Mouse (Mus musculus): ENCODE measurements around the gene 4933402N03Rik. TPM values are rescaled to one million over a fixed set of nuclear protein-coding genes. Genes with fewer than 3 reads are reported as not detected.

The 4933402N03Rik gene
- polyA plus RNA-seq, 1 experiment from 2014 or later = not detected

- DNase-seq (ENCODE audit: low spot score) = no peak
- no peak overlapping the region for H3K4me3 ChIP-seq
- H3K27ac ChIP-seq (replicated peaks) = no peak overlapping the region
- no peaks in the 10 kb centered on the region for H3K36me3 ChIP-seq (replicated peaks)
- 0 out of 2 replicates have a peak, but pooled peaks cover 4% of the 10 kb centered on the region for H3K9me3 ChIP-seq
- no peaks in the 10 kb centered on the region for H3K27me3 ChIP-seq (replicated peaks; ENCODE audit: low read depth, poor library complexity, severe bottlenecking)
- H3K4me1 ChIP-seq = no peaks in the 10 kb centered on the region
- WGBS = 88% methylated on average over 2 of the region's 2 CpGs
Observed at GRCm38 (mm10) chr7:131122210-131122807, 23.8 kb downstream of the 4933402N03Rik start.

- WGBS = 90% methylated on average over 2 of the region's 2 CpGs
- H3K4me3 ChIP-seq = no peak overlapping the region
Observed at GRCm38 (mm10) chr7:131114434-131114833, 31.7 kb downstream of the 4933402N03Rik start.

GRCm38 (mm10) chr7:131113676-131114075, 32.4 kb downstream of the 4933402N03Rik start:
- no peaks in the 10 kb centered on the region for H3K9me3 ChIP-seq
- H3K36me3 ChIP-seq (replicated peaks) = no peaks in the 10 kb centered on the region
- no peak for DNase-seq (ENCODE audit: low spot score)
- no peak overlapping the region for H3K4me3 ChIP-seq
- H3K27me3 ChIP-seq (replicated peaks; ENCODE audit: low read depth, poor library complexity, severe bottlenecking) = no peaks in the 10 kb centered on the region
- no peak overlapping the region for H3K27ac ChIP-seq (replicated peaks)
- H3K4me1 ChIP-seq = no peaks in the 10 kb centered on the region
- WGBS = 87% methylated on average over 6 of the region's 6 CpGs

More at GRCm38 (mm10) chr7:131114434-131114833, 31.7 kb downstream of the 4933402N03Rik start:
- no peak for DNase-seq (ENCODE audit: low spot score)
- no peaks in the 10 kb centered on the region for H3K27me3 ChIP-seq (replicated peaks; ENCODE audit: low read depth, poor library complexity, severe bottlenecking)
- no peak overlapping the region for H3K27ac ChIP-seq (replicated peaks)
- no peaks in the 10 kb centered on the region for H3K4me1 ChIP-seq
- H3K9me3 ChIP-seq = no peaks in the 10 kb centered on the region
- H3K36me3 ChIP-seq (replicated peaks) = no peaks in the 10 kb centered on the region

- H3K27me3 ChIP-seq (replicated peaks; ENCODE audit: low read depth, poor library complexity, severe bottlenecking) = no peaks in the 10 kb centered on the region
- no peaks in the 10 kb centered on the region for H3K36me3 ChIP-seq (replicated peaks)
- H3K27ac ChIP-seq (replicated peaks) = no peak overlapping the region
- 29% methylated on average over 3 of the region's 3 CpGs for WGBS
- peak; percentile 57 for DNase-seq (ENCODE audit: low spot score)
- no peak overlapping the region for H3K4me3 ChIP-seq
- H3K4me1 ChIP-seq = no peaks in the 10 kb centered on the region
- no peaks in the 10 kb centered on the region for H3K9me3 ChIP-seq
Observed at GRCm38 (mm10) chr7:131112486-131112885, 33.6 kb downstream of the 4933402N03Rik start.

Other genes with a start within 250 kb of the 4933402N03Rik start
- 3.2 and 3.3 TPM in 2 replicates for gene Htra1, start 210.2 kb downstream of the 4933402N03Rik start, polyA plus RNA-seq (2016; fragmentation: Nextera tagmentation; extraction: Ambion mirVana)
- not detected in 2 replicates for gene Dmbt1, start 114.3 kb downstream of the 4933402N03Rik start, polyA plus RNA-seq (2016; fragmentation: Nextera tagmentation; extraction: Ambion mirVana)
- gene 5430419D17Rik, start 28.1 kb upstream of the 4933402N03Rik start, polyA plus RNA-seq (2016; fragmentation: Nextera tagmentation; extraction: Ambion mirVana) = not detected in 2 replicates
- not detected in 2 replicates for gene Cuzd1, start 176.0 kb upstream of the 4933402N03Rik start, polyA plus RNA-seq (2016; fragmentation: Nextera tagmentation; extraction: Ambion mirVana)
- not detected in 2 replicates for gene Fam24b, start 183.2 kb upstream of the 4933402N03Rik start, polyA plus RNA-seq (2016; fragmentation: Nextera tagmentation; extraction: Ambion mirVana)
- not detected in 2 replicates for gene Fam24a, start 187.6 kb upstream of the 4933402N03Rik start, polyA plus RNA-seq (2016; fragmentation: Nextera tagmentation; extraction: Ambion mirVana)
- 20.8 and 23.9 TPM in 2 replicates for gene 2310057M21Rik, start 216.4 kb upstream of the 4933402N03Rik start, polyA plus RNA-seq (2016; fragmentation: Nextera tagmentation; extraction: Ambion mirVana)
- 71.4 and 75.2 TPM in 2 replicates for gene Pstk, start 224.8 kb upstream of the 4933402N03Rik start, polyA plus RNA-seq (2016; fragmentation: Nextera tagmentation; extraction: Ambion mirVana)

All from embryonic facial prominence, embryonic 10.5 days (tissue).